Mouse (Mus musculus) heart, embryonic 14.5 days (tissue): ENCODE results near the gene Omp. TPM values are rescaled to one million over a fixed set of nuclear protein-coding genes. Genes with fewer than 3 reads are reported as not detected.

ENCODE experiments used
- ATAC-seq: fragments of 200-750 bp; cut with Nextera tagmentation; 2 replicates; pipeline ENCODE4 v1.8.0; 2017; ENCODE audit warnings: low read depth, moderate TSS enrichment; ENCODE audit not compliant: insufficient number of reproducible peaks, insufficient read depth, low FRiP score
- H3K27ac ChIP-seq, 2 experiments: fragments of 200-500 bp in 1 of 2; fragments of 300-500 bp in 1 of 2; sonication (generic) in 1 of 2; replicated peaks in 1 of 2; 2 replicates each; pipeline ENCODE4 v1.5.1; 2012 to 2014; ENCODE audit warnings: low read depth in 2 of 2, low read length in 2 of 2, control low read depth in 1 of 2, mild to moderate bottlenecking in 1 of 2, mixed read lengths in 1 of 2; ENCODE audit not compliant: control insufficient read depth in 1 of 2, insufficient read depth in 1 of 2
- H3K27me3 ChIP-seq: fragments of 300-500 bp; sonication (generic); 2 replicates; pipeline ENCODE4 v1.6.1; 2014; ENCODE audit warnings: mild to moderate bottlenecking, low read length, control low read depth; ENCODE audit not compliant: control insufficient read depth, insufficient read depth
- H3K36me3 ChIP-seq: fragments of 300-500 bp; sonication (generic); 2 replicates; pipeline ENCODE4 v1.6.1; 2014; ENCODE audit warnings: mild to moderate bottlenecking, control low read depth, low read length, mixed read lengths; ENCODE audit not compliant: control insufficient read depth, insufficient read depth
- H3K4me1 ChIP-seq, 2 experiments: fragments of 200-500 bp in 1 of 2; fragments of 300-500 bp in 1 of 2; sonication (generic) in 1 of 2; 2 replicates each; pipeline ENCODE4 v1.6.1; 2012 to 2014; ENCODE audit warnings: low read length in 2 of 2, control low read depth in 1 of 2, mixed read lengths in 1 of 2; ENCODE audit not compliant: control insufficient read depth in 2 of 2, insufficient read depth in 2 of 2
- H3K4me2 ChIP-seq: fragments of 300-500 bp; sonication (generic); 2 replicates; pipeline ENCODE4 v1.6.1; 2014; ENCODE audit warnings: mild to moderate bottlenecking, low read length
- H3K4me3 ChIP-seq, 2 experiments: fragments of 200-500 bp in 1 of 2; fragments of 300-500 bp in 1 of 2; sonication (generic) in 1 of 2; 2 replicates each; pipeline ENCODE4 v1.5.1; 2012 to 2014; ENCODE audit warnings: low read length in 2 of 2, mild to moderate bottlenecking in 2 of 2, control low read depth in 1 of 2, low read depth in 1 of 2, moderate library complexity in 1 of 2; ENCODE audit not compliant: control insufficient read depth in 1 of 2, insufficient read depth in 1 of 2
- H3K9ac ChIP-seq: fragments of 300-500 bp; sonication (generic); 2 replicates; pipeline ENCODE4 v1.6.1; 2014; ENCODE audit warnings: mild to moderate bottlenecking, low read length
- H3K9me3 ChIP-seq: fragments of 300-500 bp; sonication (generic); 2 replicates; pipeline ENCODE4 v1.6.1; 2016; ENCODE audit warnings: low read length, control low read depth; ENCODE audit not compliant: control insufficient read depth
- WGBS: fragments of 180-500 bp; shearing (Covaris S2); extraction: QIAGEN DNeasy Blood & Tissue Kit; methylation state at CpG from one replicate; pipeline ENCODE4 v1.1.7; 2014; 5-methylcytosine and 5-hydroxymethylcytosine counted together
- polyA plus RNA-seq: library from polyadenylated mRNA; unstranded; fragments of >200 nt; fragmentation: Nextera tagmentation; extraction: Ambion mirVana; gene quantifications from 2 replicates; pipeline ENCODE4 v1.2.1, GENCODE M21; 2014

Gene Omp
- polyA plus RNA-seq, 1 experiment from 2014 or later: 0.09 TPM

DNA sequence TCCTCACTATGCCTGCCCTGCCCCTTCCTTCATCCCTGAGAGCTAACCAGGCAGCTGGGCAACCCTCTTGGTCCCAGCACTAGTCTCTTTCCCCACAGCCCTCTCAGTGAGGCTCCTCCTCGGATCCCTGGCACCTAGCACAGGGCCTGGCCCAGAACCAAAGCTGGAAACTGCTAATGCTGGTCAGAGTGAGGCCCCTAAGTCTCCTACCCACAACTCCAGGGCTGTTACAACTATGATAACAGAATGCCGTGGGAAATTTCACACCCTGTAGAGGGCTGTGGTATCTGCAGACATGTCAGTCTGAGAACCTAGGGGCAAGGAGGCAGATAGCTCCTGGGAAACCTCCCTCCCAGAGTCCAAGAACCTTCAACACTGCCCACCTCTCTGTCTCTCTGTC, 4.7 kb downstream of the Omp start:
- Histone ChIP-seq H3K27ac (peak overlapping the region; percentile 53 to 73), H3K4me1 (peaks cover 16 to 21% of the 10 kb centered on the region in 2 experiments), H3K36me3 (no peaks in the 10 kb centered on the region), H3K4me2 (no peak overlapping the region), H3K4me3 (no peak overlapping the region), H3K9ac (peak overlapping the region; percentile 21; the same call in 1 of the 2 replicates), H3K27me3 (no peaks in the 10 kb centered on the region), H3K9me3 (no peaks in the 10 kb centered on the region)
- ATAC-seq: 0 out of 2 replicates have a peak, but pooled peaks have one; percentile 19
- 2% methylated on average over 2 of the region's 2 CpGs for whole genome bisulfite sequencing

DNA sequence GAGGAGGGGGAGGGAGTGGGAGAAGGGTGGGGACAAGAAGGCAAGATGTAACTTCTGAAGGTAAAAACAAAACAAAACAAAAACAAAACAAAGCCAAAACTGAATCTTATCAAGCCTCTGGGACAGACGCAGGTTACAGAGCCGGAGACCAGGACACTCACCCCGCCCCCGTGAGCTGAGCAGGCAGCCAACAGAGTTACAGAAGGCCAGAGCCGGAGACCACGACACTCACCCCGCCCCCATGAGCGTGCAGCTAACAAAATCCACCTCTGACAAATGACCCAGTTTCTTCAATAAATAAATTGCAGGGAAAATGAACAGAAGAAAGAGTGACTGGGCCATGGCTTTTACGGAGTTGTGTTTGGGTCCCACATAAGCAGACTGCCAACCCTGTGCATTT, 6.1 kb downstream of the Omp start:
- no peak for ATAC-seq
- no peaks in the 10 kb centered on the region for H3K27me3 ChIP-seq

DNA sequence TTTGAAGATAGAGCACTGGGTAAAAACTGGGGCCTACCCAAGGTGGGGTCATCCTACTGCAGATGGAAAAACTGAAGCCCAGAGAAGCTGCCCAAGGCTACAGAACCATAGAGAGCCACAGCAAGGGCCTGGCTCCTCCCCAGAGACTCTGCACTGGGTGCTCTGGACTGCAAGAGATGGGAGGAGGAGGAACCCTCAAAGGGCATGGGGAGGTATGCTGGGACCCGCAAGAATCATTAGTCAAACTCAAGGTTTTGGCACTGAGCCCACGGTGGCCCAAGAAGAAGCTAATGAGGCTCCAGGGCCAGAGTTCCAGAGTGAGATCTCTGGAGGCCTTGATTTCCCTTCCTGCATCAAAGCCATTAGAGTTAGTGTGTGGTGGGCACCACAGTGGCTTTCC, 7.3 kb downstream of the Omp start:
- Histone ChIP-seq H3K4me2 (no peak overlapping the region), H3K27ac (no peak overlapping the region)
- no peak for ATAC-seq

More for the DNA sequence above, 6.1 kb downstream of the Omp start:
- 10% methylated on average over 9 of the region's 9 CpGs for WGBS
- Histone ChIP-seq H3K4me1 (peaks cover 16 to 21% of the 10 kb centered on the region in 2 experiments), H3K9ac (no peak overlapping the region), H3K4me2 (peak overlapping the region; percentile 43), H3K36me3 (no peaks in the 10 kb centered on the region), H3K27ac (peak overlapping the region in 1 of 2 experiments; percentile 19; a peak in 1 of 4 replicates), H3K9me3 (no peaks in the 10 kb centered on the region), H3K4me3 (no peak overlapping the region)

DNA sequence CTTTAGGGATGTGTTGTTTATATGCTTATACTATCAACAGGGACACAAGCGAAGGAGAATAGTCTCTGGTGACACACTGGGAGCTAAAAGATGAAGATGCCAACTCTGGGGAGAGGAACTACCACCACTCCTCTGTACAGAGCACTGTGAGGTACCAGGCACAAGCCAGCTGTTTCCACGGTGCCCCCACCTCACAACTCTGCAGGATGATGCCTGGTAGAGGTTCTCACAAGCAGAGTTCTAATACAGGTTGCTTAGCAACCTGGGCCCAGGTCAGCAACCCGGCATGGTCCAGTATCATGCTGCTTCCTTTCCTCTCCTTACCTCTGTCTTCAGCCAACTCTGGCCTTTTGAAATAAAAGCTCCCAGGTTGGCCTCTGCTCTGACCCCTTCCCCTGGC, 7.7 kb downstream of the Omp start:
- H3K27ac ChIP-seq: no peak overlapping the region
- no peak overlapping the region for H3K4me2 ChIP-seq
- WGBS: 55% methylated on average over 3 of the region's 3 CpGs
- peaks cover 16 to 21% of the 10 kb centered on the region in 2 experiments for H3K4me1 ChIP-seq
- H3K9me3 ChIP-seq: no peaks in the 10 kb centered on the region
- H3K4me3 ChIP-seq: no peak overlapping the region
- ATAC-seq: no peak
- H3K9ac ChIP-seq: no peak overlapping the region
- H3K36me3 ChIP-seq: no peaks in the 10 kb centered on the region
- H3K27me3 ChIP-seq: no peaks in the 10 kb centered on the region

More for the DNA sequence above, 7.3 kb downstream of the Omp start:
- Histone ChIP-seq H3K9ac (no peak overlapping the region), H3K36me3 (no peaks in the 10 kb centered on the region), H3K9me3 (no peaks in the 10 kb centered on the region), H3K4me1 (peaks cover 16 to 21% of the 10 kb centered on the region in 2 experiments), H3K27me3 (no peaks in the 10 kb centered on the region), H3K4me3 (no peak overlapping the region)
- 67% methylated on average over 2 of the region's 2 CpGs for WGBS

DNA sequence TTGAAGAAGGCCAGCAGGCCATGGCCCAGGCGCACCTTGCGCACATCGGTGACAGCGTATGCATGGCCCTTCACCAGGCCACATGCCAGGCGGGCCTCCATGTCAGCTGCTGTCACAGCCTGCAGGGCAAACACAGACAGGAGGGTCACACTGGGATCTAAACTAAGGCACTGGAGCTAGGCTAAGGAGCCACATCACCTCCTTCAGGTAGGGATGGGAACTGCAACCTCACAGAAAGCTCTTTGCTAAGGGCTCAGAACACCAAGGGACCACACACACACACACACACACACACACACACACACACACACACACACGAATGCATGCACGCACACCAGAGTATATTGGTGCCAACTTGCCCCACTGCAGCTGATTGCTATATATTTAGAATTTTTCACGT, 13.6 kb downstream of the Omp start:
- H3K27me3 ChIP-seq: no peaks in the 10 kb centered on the region
- no peak overlapping the region for H3K4me3 ChIP-seq
- H3K4me2 ChIP-seq: no peak overlapping the region
- no peak for ATAC-seq
- no peaks in the 10 kb centered on the region for H3K4me1 ChIP-seq
- H3K27ac ChIP-seq: no peak overlapping the region
- H3K9ac ChIP-seq: no peak overlapping the region
- no peaks in the 10 kb centered on the region for H3K9me3 ChIP-seq
- 93% methylated on average over 8 of the region's 8 CpGs for WGBS
- no peaks in the 10 kb centered on the region for H3K36me3 ChIP-seq

DNA sequence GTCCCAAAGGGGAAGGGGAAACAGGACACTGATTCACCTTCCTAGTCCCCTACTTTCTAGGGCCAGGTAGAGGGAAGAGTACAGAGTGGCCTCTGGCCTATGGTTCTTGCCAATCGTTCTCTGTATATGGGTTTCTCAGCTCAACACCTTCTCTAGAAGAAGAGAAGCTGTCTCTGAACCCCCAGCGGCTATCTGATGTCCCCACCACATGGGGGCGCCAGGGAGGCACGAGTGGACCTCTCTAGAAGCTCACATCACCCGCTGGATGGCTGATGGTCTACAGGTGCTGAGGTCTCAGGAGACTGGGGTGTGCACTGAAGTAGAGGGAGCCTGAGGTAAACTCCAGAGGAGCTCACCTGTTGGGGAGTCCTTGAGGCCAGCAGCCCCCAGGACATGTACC, 19.8 kb downstream of the Omp start:
- no peaks in the 10 kb centered on the region for H3K9me3 ChIP-seq
- no peak overlapping the region for H3K4me2 ChIP-seq
- no peak for ATAC-seq
- no peaks in the 10 kb centered on the region for H3K27me3 ChIP-seq
- 26% methylated on average over 5 of the region's 5 CpGs for WGBS
- H3K4me3 ChIP-seq: no peak overlapping the region
- no peak overlapping the region for H3K9ac ChIP-seq
- 0 out of 4 replicates have a peak, but pooled peaks cover 0 to 4% of the 10 kb centered on the region in 2 experiments for H3K4me1 ChIP-seq
- no peaks in the 10 kb centered on the region for H3K36me3 ChIP-seq
- no peak overlapping the region for H3K27ac ChIP-seq

DNA sequence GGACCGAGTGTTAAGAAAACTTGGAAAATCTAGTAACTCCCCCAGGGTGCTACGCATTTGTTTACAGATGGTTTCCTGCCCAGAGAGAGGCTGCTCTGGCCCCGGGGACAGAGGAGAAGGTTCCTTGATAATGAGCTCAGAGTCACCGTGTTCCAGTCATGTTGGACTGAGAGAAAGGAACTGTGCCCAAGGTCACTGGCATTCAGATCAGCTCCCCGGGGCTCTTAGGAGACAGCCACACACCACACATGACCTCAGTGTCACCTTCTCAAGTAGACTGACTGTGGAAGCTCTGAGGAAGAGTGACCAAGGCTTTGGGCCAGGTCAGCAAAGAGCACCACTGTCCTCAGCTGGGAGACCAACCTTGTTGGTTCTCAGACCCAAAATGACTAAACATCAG, 20.6 kb downstream of the Omp start:
- no peak overlapping the region for H3K4me2 ChIP-seq
- 0 out of 4 replicates have a peak, but pooled peaks cover 0 to 8% of the 10 kb centered on the region in 2 experiments for H3K4me1 ChIP-seq
- H3K9me3 ChIP-seq: no peaks in the 10 kb centered on the region
- H3K9ac ChIP-seq: no peak overlapping the region
- no peak for ATAC-seq
- no peak overlapping the region for H3K27ac ChIP-seq
- H3K4me3 ChIP-seq: no peak overlapping the region
- H3K27me3 ChIP-seq: no peaks in the 10 kb centered on the region
- 29% methylated on average over 5 of the region's 5 CpGs for WGBS
- H3K36me3 ChIP-seq: no peaks in the 10 kb centered on the region

DNA sequence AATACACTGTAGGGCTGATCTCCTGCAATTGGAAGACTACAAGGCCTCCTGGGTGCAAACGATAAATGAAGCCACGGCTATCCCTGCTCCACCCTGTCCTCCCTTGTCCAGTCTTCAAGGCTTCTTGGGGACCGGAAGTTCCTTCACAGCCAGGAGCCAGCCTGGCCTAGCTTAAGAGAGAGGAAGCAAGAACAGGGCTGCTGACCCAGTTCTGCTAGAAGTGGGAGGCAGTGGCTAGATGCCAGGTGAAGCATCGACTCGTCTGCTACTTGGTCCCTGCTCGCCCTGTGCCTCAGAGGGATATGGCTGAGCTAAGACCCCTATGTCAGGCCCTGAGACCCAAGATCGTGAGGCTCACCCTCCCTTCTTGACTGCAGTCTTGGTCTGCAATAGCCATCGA, 23.6 kb downstream of the Omp start:
- Histone ChIP-seq H3K9me3 (no peaks in the 10 kb centered on the region), H3K4me1 (peaks cover 7 to 19% of the 10 kb centered on the region in 2 experiments), H3K9ac (no peak overlapping the region), H3K4me2 (no peak overlapping the region), H3K27ac (no peak overlapping the region), H3K36me3 (no peaks in the 10 kb centered on the region), H3K4me3 (no peak overlapping the region), H3K27me3 (no peaks in the 10 kb centered on the region)
- 63% methylated on average over 8 of the region's 8 CpGs for WGBS
- no peak for ATAC-seq
